Mouse (Mus musculus): ENCODE results near the gene Klhdc8b.

Gene Klhdc8b

DNA sequence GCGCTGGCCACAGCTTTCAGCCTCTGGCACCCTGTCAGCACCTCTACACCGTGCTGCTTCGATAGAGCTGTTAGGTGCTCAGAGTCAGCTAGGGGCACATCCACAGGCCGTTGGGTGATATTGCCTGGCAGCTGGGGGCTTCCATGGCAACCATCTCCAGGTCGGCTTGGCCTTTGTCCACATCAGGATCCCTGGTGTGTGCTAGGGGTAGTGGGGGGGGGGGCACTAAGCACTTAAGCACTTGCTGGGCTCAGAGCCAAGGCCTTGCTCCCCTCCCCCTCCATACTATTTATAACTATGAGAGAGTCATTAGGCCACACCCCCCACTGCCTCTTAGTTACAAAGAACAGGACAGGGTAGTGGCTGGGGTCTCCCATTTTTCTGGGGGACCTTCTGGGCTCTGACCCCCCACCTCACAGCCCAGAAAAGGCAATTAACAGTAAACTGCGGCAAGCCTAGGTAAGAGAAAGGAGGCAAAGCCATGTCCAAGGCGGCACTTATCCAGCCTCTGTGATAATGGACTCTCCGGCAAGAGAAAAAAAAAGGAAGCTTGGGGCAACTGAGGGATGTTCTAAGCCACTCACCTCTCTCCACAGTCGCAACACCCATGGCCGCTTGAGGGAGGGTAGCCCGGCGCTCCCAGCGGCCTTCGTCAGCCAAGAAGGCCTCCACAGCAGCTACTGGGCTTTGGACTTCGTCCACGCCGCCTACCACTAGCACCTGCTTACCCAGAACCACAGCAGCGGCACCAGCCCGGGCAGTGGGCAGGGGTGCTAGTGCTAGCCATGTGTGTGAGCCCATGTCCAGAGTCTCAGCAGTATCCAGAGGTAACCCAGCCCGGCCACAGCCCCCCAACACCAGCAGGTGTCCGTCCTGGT is 10.8 kb downstream of the Klhdc8b start:
- DNase-seq, result peak; percentile 43

GRCm38 (mm10) chr9:108449860-108450259 is 11.5 kb downstream of the Klhdc8b start:
- DNase-seq, result no peak

GRCm38 (mm10) chr9:108445125-108445524 is 16.3 kb downstream of the Klhdc8b start:
- DNase-seq, result no peak

DNA sequence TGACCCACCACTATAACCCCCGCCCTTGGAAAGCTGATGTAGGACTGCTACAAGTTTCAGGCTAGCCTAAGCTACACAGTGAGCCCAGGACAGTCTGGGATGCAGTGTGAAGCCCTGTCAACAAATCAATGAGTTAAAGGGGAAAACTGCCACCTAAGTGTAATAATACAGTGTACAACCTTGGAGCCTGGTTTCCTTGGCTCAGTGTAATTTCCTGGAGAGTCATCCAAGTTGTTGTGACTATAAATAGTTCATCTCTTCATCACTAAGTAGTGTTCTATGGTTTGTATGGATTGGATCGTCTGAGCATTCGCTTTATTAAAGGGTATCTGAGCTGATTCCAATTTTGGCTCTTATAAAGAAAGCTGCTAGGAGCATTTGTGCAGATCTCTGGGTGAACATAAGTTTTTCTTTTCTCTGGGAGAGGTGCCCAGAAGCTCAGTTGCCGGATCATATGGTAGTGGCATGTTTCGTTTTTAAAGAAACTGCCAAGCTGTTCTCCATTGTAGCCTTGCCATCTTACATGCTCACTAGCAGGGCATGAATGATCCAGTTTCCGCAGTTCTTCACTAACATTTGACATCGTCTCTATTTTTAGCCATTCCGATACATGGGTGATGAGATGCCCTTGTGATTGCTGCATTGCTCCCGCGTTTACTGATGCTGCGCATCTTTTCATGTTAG is 20.0 kb downstream of the Klhdc8b start:
- no peak for DNase-seq

- DNase-seq, result no peak
Observed at GRCm38 (mm10) chr9:108440485-108440884, 20.9 kb downstream of the Klhdc8b start.

- DNase-seq, result no peak
Observed at GRCm38 (mm10) chr9:108439176-108439575, 22.2 kb downstream of the Klhdc8b start.

- no peak for DNase-seq
Observed at GRCm38 (mm10) chr9:108436182-108436581, 25.2 kb downstream of the Klhdc8b start, which contains the start of gene BC048562. Gene BC048562 (plus strand): TSS chr9:108436482.

GRCm38 (mm10) chr9:108431431-108432067 is 29.8 kb downstream of the Klhdc8b start:
- DNase-seq, result no peak

DNA sequence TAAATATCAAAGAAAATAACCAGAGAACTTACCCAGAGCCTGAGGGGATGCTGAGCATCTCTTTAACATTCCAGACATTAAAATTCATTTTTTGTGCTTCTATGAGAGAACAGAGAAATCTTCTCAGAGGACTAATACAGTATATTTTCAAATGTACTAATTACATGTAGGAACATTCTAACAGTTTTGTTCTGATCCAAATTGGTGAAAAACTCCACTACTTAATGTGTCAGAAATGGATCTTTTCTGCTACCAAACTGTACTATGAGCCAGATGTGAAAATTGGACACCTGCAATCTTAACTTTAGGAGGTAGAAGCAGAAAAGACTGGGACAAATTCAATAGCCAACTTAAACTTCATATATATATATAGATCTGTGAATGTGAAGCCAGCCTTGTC is 33.0 kb downstream of the Klhdc8b start, which contains the start of gene Ccdc36:
Gene Ccdc36 (minus strand): TSS at position 101 of the 400 bp plus-strand sequence.
- DNase-seq, result no peak

DNA sequence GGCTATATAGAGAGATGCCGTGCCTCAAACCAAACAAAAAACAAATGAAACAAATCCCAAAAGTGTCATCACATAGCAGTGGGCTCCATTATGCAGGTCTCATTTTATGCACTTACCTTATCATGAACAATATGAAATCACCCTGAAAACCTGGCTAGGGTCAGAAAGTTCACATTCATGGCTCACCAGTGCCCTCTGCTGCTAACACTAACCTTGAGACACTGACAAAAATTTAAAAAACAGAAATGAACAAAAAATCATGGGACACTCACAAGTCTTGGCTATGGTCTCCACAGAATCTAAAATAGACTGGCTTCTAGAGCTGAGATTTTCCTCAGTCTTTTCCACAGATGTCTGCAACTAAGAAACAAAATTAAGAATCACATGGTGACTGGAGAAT is 49.2 kb downstream of the Klhdc8b start:
- DNase-seq, result no peak

DNA sequence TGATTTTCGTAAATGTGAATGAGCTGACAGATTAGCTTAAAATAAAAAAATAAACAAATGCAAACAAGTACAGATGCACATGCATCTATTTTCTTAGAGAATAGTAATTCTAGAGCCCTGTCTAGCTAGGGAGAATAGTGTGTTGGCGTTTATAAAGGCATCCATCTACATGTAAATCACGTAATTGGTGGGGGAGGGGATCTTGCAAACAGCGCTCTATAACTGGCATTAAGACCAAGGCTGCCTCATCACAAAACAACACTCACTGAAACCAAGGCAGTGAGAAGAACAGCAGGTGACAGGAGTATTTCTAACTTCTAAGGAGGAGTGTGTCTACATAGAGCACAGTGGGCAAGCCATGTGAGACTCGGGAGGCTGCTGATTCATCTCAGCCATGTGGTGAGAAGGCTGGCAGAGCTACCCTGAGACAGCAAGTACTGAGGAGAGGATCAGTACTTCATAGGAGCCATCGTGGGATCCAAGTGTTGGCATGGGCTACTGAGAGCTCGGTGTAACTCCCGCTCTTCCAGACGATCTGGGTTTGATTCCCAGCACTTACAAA is 49.9 kb downstream of the Klhdc8b start:
- DNase-seq, result no peak

- DNase-seq, result no peak
Observed at GRCm38 (mm10) chr9:108409535-108409934, 51.8 kb downstream of the Klhdc8b start.

DNA sequence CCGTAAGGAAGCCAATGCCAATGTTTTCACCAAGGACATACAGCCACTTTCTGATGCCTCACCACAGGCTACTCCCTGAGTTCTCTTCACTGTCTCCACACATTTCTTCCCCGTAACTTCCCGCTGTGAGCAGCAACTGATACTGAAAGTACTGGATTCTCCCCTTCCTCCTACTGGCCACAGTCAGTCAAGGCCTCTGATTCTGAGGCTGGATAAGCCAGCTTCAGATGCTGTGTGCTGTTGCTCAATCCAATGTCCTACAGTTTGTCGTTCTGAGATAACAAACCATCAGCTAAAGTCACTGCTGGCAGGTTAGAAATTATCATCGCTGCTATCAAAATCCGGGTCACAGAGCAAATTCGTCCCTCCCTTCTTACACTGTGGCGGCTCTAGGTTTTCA is 56.9 kb downstream of the Klhdc8b start:
- no peak for DNase-seq

- DNase-seq, result no peak
Observed at GRCm38 (mm10) chr9:108403081-108403480, 58.3 kb downstream of the Klhdc8b start.

DNA sequence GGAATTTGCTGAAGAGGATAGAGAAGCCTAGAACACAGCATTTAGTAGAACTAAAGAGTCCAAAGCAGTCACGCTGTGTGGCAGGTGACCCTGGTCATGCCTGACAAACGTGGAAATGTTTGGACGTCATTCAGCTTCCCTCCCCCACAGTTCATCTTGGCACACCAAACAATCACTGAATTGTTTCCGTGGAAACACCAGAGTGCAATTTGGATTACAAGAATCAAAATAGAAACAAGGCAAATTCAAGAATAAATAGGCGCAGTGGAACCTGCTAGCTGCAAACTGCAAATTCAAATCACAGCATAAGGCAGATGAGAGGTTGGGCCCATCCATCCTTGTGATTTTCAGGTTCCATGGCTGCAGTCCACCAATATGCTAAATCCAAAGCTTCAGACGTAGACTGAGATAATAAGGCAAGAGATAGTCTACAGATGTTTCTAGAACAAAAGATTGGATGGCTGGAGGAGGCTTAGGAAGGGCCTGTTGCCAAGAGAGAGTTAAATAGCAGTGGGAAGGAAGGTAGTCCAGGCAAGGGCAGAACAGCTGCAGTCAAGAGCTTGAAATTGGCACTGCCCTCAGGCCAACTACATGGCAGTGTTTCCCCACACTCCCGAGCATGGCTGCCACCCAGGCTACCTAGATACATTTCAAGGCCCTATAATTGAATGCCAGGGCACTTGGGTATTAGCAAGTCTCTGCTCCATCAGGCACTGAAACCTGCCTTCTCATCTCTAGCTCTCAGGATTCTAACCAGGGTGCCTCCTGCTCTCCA is 60.0 kb downstream of the Klhdc8b start:
- DNase-seq, result peak; percentile 49

DNA sequence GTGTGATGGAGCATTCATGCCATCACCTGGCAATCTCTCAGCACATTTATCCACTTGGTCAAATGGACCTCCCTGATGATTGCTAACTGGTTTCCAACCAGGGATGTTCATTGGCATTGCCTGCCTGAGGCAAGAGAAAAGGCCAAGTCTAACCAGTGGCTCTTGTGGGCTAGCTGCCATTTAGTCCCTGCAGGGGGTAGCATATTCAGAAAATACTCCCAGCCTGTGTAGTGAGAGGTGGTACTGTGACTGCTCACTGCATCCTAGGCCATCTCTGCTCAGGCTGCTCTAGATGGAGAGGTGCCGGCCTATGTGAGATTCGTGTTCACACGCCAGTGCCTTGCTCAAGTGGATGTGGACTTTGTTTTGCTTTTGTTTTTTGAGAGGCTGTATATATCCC is 63.1 kb downstream of the Klhdc8b start:
- DNase-seq, result peak; percentile 15
